Mouse (Mus musculus): ENCODE data around the gene Abhd12. TPM values are rescaled to one million over a fixed set of nuclear protein-coding genes. Genes with fewer than 3 reads are reported as not detected.

Abhd12 gene
- polyA plus RNA-seq, 1 experiment from 2014 or later: 41.5 TPM

DNA sequence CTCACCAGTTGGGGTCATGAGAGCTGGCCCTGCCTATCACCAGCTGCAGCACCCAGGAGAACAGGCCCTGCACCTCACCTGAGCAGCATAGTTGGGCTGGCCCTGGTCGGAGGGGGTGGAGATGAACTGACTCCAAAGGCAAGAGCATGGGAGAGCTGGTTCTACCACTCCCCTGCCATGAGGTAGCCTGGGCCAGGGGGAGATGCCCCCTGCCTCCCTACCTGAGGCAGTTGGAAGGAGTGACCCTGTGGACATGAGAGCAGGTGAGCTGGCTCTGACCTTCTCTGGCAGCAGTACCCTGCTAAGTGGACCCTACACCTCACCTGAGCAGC, 19.8 kb downstream of the Abhd12 start:
- Histone ChIP-seq H3K27ac (ENCODE audit: low read depth, low read length) (no peak overlapping the region), H3K4me2 (replicated peaks; ENCODE audit: low read depth) (no peak overlapping the region), H3K4me1 (replicated peaks; ENCODE audit: control insufficient read depth, insufficient read depth, low read length) (no peaks in the 10 kb centered on the region), H3K9me3 (ENCODE audit: control insufficient read depth) (no peaks in the 10 kb centered on the region), H3K36me3 (ENCODE audit: control insufficient read depth, insufficient read depth) (no peaks in the 10 kb centered on the region), H3K4me3 (ENCODE audit: low read depth, low read length) (no peak overlapping the region), H3K9ac (ENCODE audit: low read depth, low read length) (no peak overlapping the region), H3K27me3 (replicated peaks; ENCODE audit: control insufficient read depth, insufficient read depth, low read length) (no peaks in the 10 kb centered on the region)
- WGBS: 85% methylated on average over 1 of the region's 1 CpGs
- no peak for TF ChIP-seq CTCF (IDR thresholded peaks at IDR 0.05; ENCODE audit: low read depth)
- no peak for ATAC-seq

DNA sequence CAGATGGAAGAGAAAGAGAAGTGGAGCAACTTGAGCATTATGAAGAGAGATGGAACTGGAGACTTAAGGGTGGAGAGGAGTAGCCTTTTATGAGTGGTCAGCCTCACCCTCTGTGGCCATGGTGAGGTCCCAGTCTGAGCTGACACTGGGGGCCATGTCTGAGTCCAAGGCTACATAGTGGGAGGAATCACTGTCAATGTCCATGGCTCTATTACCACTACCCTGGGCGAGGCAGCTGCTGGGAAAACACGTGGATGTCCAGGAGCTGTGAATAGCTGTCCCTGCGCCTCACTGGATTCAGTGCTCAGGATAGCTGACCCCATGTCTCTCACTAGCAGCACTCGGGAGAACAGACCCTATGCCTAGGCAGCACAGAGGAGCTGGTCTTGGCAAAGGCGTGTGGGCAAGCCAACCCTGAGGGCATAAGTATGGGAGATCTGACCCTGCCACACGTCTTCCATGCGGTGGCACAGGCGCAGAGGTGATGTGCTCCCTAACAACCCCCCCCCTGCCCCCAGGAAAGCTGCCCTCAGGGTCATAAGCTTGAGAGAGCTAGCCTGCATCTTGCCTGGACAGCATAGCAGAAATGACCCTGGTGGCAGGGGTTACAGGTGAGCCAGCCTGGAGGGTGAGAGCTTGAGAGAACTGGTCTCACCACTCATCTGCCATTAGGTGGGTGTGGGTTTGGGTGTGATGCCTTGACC, 20.3 kb downstream of the Abhd12 start:
- 91% methylated on average over 8 of the region's 8 CpGs for WGBS
- H3K4me1 ChIP-seq (replicated peaks; ENCODE audit: control insufficient read depth, insufficient read depth, low read length): no peaks in the 10 kb centered on the region
- no peaks in the 10 kb centered on the region for H3K27me3 ChIP-seq (replicated peaks; ENCODE audit: control insufficient read depth, insufficient read depth, low read length)
- no peaks in the 10 kb centered on the region for H3K9me3 ChIP-seq (ENCODE audit: control insufficient read depth)
- no peak overlapping the region for H3K4me3 ChIP-seq (ENCODE audit: low read depth, low read length)
- TF ChIP-seq CTCF (IDR thresholded peaks at IDR 0.05; ENCODE audit: low read depth): no peak
- H3K36me3 ChIP-seq (ENCODE audit: control insufficient read depth, insufficient read depth): no peaks in the 10 kb centered on the region
- no peak for ATAC-seq
- H3K4me2 ChIP-seq (replicated peaks; ENCODE audit: low read depth): no peak overlapping the region
- H3K9ac ChIP-seq (ENCODE audit: low read depth, low read length): no peak overlapping the region
- H3K27ac ChIP-seq (ENCODE audit: low read depth, low read length): no peak overlapping the region

DNA sequence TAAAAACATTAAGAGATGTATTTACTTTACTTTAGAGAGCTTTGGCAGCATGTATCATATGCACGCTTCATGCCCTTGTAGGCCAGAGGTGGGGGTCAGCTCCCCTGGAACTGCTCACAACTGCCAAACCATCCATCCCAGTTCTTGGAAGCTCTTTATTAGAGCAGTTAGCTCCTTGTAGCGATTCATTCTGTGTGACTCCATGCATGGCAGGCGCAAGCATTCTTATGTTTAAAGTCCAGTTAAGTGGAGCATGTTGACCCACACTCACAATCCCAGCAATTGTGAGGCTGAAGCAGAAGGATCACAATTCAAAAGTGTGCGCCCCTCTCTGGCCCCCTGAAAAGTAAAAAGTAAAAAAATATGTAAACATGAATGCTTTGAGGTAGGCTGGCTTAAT, 27.0 kb downstream of the Abhd12 start:
- H3K9me3 ChIP-seq (ENCODE audit: control insufficient read depth): no peaks in the 10 kb centered on the region
- WGBS: 90% methylated on average over 4 of the region's 4 CpGs
- no peaks in the 10 kb centered on the region for H3K27me3 ChIP-seq (replicated peaks; ENCODE audit: control insufficient read depth, insufficient read depth, low read length)
- H3K4me3 ChIP-seq (ENCODE audit: low read depth, low read length): no peak overlapping the region
- no peaks in the 10 kb centered on the region for H3K4me1 ChIP-seq (replicated peaks; ENCODE audit: control insufficient read depth, insufficient read depth, low read length)
- no peaks in the 10 kb centered on the region for H3K36me3 ChIP-seq (ENCODE audit: control insufficient read depth, insufficient read depth)
- no peak overlapping the region for H3K4me2 ChIP-seq (replicated peaks; ENCODE audit: low read depth)
- no peak for TF ChIP-seq CTCF (IDR thresholded peaks at IDR 0.05; ENCODE audit: low read depth)
- no peak for ATAC-seq
- H3K9ac ChIP-seq (ENCODE audit: low read depth, low read length): no peak overlapping the region
- no peak overlapping the region for H3K27ac ChIP-seq (ENCODE audit: low read depth, low read length)

DNA sequence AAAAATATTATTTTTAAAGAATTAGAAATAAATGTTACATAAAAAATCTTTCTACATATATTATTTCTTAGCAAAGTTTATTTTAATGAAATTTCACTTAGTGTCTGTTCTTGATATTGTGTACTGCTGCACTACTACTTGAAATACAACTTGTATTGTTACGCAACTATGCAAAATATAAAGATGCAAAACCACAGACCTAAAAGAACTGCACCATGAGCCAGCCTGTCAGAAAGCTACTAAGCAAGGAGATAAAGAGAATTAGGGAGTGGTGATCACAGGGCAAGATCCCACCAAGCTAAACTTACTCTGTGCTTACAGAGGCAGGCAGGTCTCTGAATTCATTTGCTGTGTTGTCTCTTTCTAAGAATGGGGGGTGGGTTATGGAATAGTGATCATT, 29.3 kb downstream of the Abhd12 start:
- H3K4me3 ChIP-seq (ENCODE audit: low read depth, low read length): no peak overlapping the region
- no peaks in the 10 kb centered on the region for H3K36me3 ChIP-seq (ENCODE audit: control insufficient read depth, insufficient read depth)
- no peaks in the 10 kb centered on the region for H3K4me1 ChIP-seq (replicated peaks; ENCODE audit: control insufficient read depth, insufficient read depth, low read length)
- TF ChIP-seq CTCF (IDR thresholded peaks at IDR 0.05; ENCODE audit: low read depth): no peak
- no peak overlapping the region for H3K27ac ChIP-seq (ENCODE audit: low read depth, low read length)
- H3K4me2 ChIP-seq (replicated peaks; ENCODE audit: low read depth): no peak overlapping the region
- ATAC-seq: no peak
- 96% methylated on average over 1 of the region's 1 CpGs for WGBS
- H3K9me3 ChIP-seq (ENCODE audit: control insufficient read depth): no peaks in the 10 kb centered on the region
- H3K27me3 ChIP-seq (replicated peaks; ENCODE audit: control insufficient read depth, insufficient read depth, low read length): no peaks in the 10 kb centered on the region
- H3K9ac ChIP-seq (ENCODE audit: low read depth, low read length): no peak overlapping the region

DNA sequence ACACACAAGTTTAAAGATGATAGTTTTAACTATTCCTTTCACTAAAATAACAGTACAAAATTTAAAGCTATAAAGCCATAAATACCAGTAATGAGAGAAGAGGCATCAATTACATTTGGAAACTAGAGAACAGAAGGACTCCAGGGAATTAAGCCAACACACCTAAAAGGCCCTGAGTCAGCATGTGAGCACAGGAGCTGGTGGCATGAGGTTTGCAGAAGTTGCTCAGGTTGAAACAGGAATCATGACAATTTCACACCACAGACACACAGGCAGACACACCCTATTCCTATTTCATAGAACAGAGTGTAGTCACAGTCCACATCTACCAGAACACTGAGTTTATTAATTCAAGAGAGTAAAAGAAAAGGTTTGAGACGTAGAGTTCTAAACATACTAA, 30.0 kb downstream of the Abhd12 start:
- Histone ChIP-seq H3K9ac (ENCODE audit: low read depth, low read length) (no peak overlapping the region), H3K27me3 (replicated peaks; ENCODE audit: control insufficient read depth, insufficient read depth, low read length) (no peaks in the 10 kb centered on the region), H3K9me3 (ENCODE audit: control insufficient read depth) (no peaks in the 10 kb centered on the region), H3K4me2 (replicated peaks; ENCODE audit: low read depth) (no peak overlapping the region), H3K4me1 (replicated peaks; ENCODE audit: control insufficient read depth, insufficient read depth, low read length) (no peaks in the 10 kb centered on the region), H3K4me3 (ENCODE audit: low read depth, low read length) (no peak overlapping the region), H3K27ac (ENCODE audit: low read depth, low read length) (no peak overlapping the region), H3K36me3 (ENCODE audit: control insufficient read depth, insufficient read depth) (no peaks in the 10 kb centered on the region)
- no peak for ATAC-seq
- TF ChIP-seq CTCF (IDR thresholded peaks at IDR 0.05; ENCODE audit: low read depth): no peak
- 88% methylated on average over 1 of the region's 1 CpGs for WGBS

DNA sequence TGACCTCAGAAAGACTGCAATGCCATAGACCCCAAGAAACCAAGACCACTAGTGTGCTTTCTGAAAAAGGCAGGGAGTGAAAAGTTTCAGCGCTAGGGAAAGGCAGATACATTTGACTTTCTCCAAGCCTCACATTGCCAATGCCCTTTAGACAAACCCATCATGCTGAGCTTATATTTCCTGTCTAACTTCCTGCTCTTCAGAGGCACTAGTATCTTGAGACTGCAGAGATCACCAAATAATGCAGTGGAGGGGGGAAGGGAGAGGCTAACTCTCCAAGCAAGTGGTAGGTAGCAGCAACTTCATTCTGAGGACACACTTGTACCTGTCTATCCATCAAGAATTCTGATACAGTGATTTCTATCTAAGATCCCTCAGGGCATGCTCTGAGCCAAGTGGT, 35.1 kb downstream of the Abhd12 start:
- WGBS: 75% methylated on average over 1 of the region's 1 CpGs

DNA sequence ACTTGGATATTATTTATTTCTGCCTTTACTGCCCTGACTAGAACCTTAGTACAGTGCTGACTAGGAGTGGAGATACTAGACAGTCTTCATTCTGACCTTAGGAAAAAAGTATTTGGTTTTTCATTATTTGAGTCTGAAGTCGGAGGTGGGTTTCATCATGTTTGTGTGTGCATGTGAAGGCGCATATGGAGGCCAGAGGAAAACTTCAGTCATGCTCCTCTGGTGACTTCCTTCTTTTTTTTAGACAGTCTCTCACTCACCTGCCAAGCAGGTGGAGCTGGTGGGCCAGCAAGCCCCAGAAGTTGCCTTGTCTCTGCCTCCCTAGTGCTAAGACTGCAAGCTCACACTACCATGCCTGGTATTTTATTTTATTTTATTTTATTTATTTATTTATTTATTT, 37.5 kb downstream of the Abhd12 start:
- Histone ChIP-seq H3K4me1 (replicated peaks; ENCODE audit: control insufficient read depth, insufficient read depth, low read length) (no peaks in the 10 kb centered on the region), H3K9ac (ENCODE audit: low read depth, low read length) (no peak overlapping the region), H3K27ac (ENCODE audit: low read depth, low read length) (no peak overlapping the region), H3K9me3 (ENCODE audit: control insufficient read depth) (no peaks in the 10 kb centered on the region), H3K4me3 (ENCODE audit: low read depth, low read length) (no peak overlapping the region), H3K4me2 (replicated peaks; ENCODE audit: low read depth) (no peak overlapping the region), H3K36me3 (ENCODE audit: control insufficient read depth, insufficient read depth) (no peaks in the 10 kb centered on the region), H3K27me3 (replicated peaks; ENCODE audit: control insufficient read depth, insufficient read depth, low read length) (no peaks in the 10 kb centered on the region)
- no peak for ATAC-seq
- TF ChIP-seq CTCF (IDR thresholded peaks at IDR 0.05; ENCODE audit: low read depth): no peak
- 97% methylated on average over 2 of the region's 2 CpGs for WGBS

More for the DNA sequence above, 35.1 kb downstream of the Abhd12 start:
- Histone ChIP-seq H3K4me3 (ENCODE audit: low read depth, low read length) (no peak overlapping the region), H3K9ac (ENCODE audit: low read depth, low read length) (no peak overlapping the region), H3K9me3 (ENCODE audit: control insufficient read depth) (no peaks in the 10 kb centered on the region), H3K4me2 (replicated peaks; ENCODE audit: low read depth) (no peak overlapping the region), H3K36me3 (ENCODE audit: control insufficient read depth, insufficient read depth) (no peaks in the 10 kb centered on the region), H3K27me3 (replicated peaks; ENCODE audit: control insufficient read depth, insufficient read depth, low read length) (no peaks in the 10 kb centered on the region), H3K27ac (ENCODE audit: low read depth, low read length) (no peak overlapping the region), H3K4me1 (replicated peaks; ENCODE audit: control insufficient read depth, insufficient read depth, low read length) (no peaks in the 10 kb centered on the region)
- ATAC-seq: no peak
- TF ChIP-seq CTCF (IDR thresholded peaks at IDR 0.05; ENCODE audit: low read depth): no peak

Measured in intestine, postnatal 0 days (tissue).